Mouse (Mus musculus) kidney, postnatal 0 days (tissue): ENCODE data around the gene Tbx5. TPM values are rescaled to one million over a fixed set of nuclear protein-coding genes. Genes with fewer than 3 reads are reported as not detected.
A peak's percentile ranks its signal among the peaks of the same experiment; 100 is the strongest.

ENCODE experiments used
- ATAC-seq: fragments of 200-750 bp; cut with Nextera tagmentation; replicated peaks from 2 replicates; pipeline ENCODE4 v1.8.0; 2017; ENCODE audit warnings: low read depth, moderate number of reproducible peaks, moderate TSS enrichment, moderate library complexity; ENCODE audit not compliant: low FRiP score
- DNase-seq: peaks from one replicate; pipeline ENCODE4 v3.0.0-alpha.2; 2016; ENCODE audit warnings: low spot score
- H3K27ac ChIP-seq: fragments of 300-500 bp; sonication (generic); 2 replicates; pipeline ENCODE4 v1.5.1; 2014; ENCODE audit warnings: mild to moderate bottlenecking
- H3K27me3 ChIP-seq: fragments of 300-500 bp; sonication (generic); 2 replicates; pipeline ENCODE4 v1.6.1; 2014; ENCODE audit warnings: low read length, mixed read lengths; ENCODE audit not compliant: insufficient read depth
- H3K36me3 ChIP-seq: fragments of 300-500 bp; sonication (generic); 2 replicates; pipeline ENCODE4 v1.6.1; 2014; ENCODE audit warnings: low read length, mixed read lengths; ENCODE audit not compliant: insufficient read depth
- H3K4me1 ChIP-seq: fragments of 300-500 bp; sonication (generic); replicated peaks from 2 replicates; pipeline ENCODE4 v1.6.1; 2014; ENCODE audit warnings: antibody characterized with exemption, low read length, mixed read lengths; ENCODE audit not compliant: insufficient read depth
- H3K4me2 ChIP-seq: fragments of 300-500 bp; sonication (generic); 2 replicates; pipeline ENCODE4 v1.6.1; 2014; ENCODE audit warnings: mild to moderate bottlenecking, low read length, moderate library complexity, mixed read lengths
- H3K4me3 ChIP-seq: fragments of 300-500 bp; sonication (generic); replicated peaks from 2 replicates; pipeline ENCODE4 v1.5.1; 2014; ENCODE audit warnings: low read depth, low read length
- H3K9ac ChIP-seq: fragments of 300-500 bp; sonication (generic); 2 replicates; pipeline ENCODE4 v1.6.1; 2014; ENCODE audit warnings: low read depth, low read length
- H3K9me3 ChIP-seq: fragments of 300-500 bp; sonication (generic); replicated peaks from 2 replicates; pipeline ENCODE4 v1.6.1; 2016; ENCODE audit warnings: low read length, inconsistent platforms, mixed read lengths
- CTCF ChIP-seq: IDR thresholded peaks from 2 replicates; pipeline ENCODE4 v1.5.1; 2016; ENCODE audit warnings: antibody characterized with exemption, low read depth, mild to moderate bottlenecking, moderate library complexity
- WGBS: fragments of 180-500 bp; shearing (Covaris S2); extraction: QIAGEN DNeasy Blood & Tissue Kit; methylation state at CpG from one replicate; pipeline ENCODE4 v1.1.7; 2014; 5-methylcytosine and 5-hydroxymethylcytosine counted together
- polyA plus RNA-seq: library from polyadenylated mRNA; unstranded; fragments of >200 nt; fragmentation: Nextera tagmentation; extraction: Ambion mirVana; gene quantifications from 2 replicates; pipeline ENCODE4 v1.2.1, GENCODE M21; 2015

Tbx5 gene
- polyA plus RNA-seq, 1 experiment from 2014 or later: not detected

DNA sequence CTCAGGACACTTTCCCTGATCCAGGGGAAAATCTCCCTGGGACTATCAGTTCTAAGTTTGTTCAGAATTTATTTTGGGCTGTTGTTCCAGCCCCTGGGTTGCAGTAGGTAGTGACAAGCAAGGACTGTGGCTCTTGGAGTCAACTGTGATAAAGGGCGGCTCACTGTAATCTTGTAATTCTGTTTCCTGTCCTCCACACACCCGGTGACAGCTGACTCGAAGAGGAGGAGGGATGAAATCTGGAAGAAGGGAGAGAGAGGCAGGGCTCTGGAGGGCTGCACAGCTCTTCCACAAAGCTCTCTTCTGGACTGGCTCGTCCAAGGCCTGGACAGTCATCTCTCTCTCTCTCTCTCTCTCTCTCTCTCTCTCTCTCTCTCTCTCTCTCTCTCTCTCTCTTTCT lies 24.6 kb downstream of the Tbx5 start:
- H3K27me3 ChIP-seq: no peaks in the 10 kb centered on the region
- no peaks in the 10 kb centered on the region for H3K36me3 ChIP-seq
- H3K4me2 ChIP-seq: no peak overlapping the region
- WGBS: 43% methylated on average over 4 of the region's 4 CpGs
- DNase-seq (no peak), ATAC-seq (no peak)
- H3K9me3 ChIP-seq: no peaks in the 10 kb centered on the region
- no peak overlapping the region for H3K27ac ChIP-seq
- no peak overlapping the region for H3K4me3 ChIP-seq
- H3K4me1 ChIP-seq: no peaks in the 10 kb centered on the region
- no peak overlapping the region for H3K9ac ChIP-seq
- TF ChIP-seq CTCF: no peak

DNA sequence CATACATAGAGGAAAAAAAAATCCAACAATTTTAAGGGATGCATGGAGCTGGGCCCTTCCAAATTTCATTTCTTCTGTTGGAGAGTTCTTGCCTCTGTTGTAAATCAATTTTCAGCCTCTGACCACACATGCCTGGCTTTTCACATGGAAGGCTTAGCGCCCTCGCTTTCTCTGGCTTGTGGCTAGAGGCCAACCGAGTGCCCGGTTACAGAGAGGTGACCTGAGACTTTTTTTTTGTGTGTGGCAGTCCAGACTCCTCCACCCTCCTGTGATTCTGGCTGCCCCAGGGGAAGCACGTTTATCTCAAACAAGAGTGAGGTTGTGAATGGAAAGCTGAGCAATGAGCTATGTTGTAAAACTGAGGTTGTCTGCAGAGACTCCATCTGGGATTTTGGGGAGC lies 28.8 kb downstream of the Tbx5 start:
- H3K4me1 ChIP-seq: no peaks in the 10 kb centered on the region
- DNase-seq: no peak
- H3K4me2 ChIP-seq: no peak overlapping the region
- 0 out of 2 replicates have a peak, but pooled peaks cover 4% of the 10 kb centered on the region for H3K27me3 ChIP-seq
- H3K4me3 ChIP-seq: no peak overlapping the region
- H3K27ac ChIP-seq: no peak overlapping the region
- no peak for ATAC-seq
- H3K36me3 ChIP-seq: no peaks in the 10 kb centered on the region
- no peak overlapping the region for H3K9ac ChIP-seq
- 29% methylated on average over 5 of the region's 5 CpGs for WGBS
- TF ChIP-seq CTCF: no peak
- H3K9me3 ChIP-seq: no peaks in the 10 kb centered on the region

DNA sequence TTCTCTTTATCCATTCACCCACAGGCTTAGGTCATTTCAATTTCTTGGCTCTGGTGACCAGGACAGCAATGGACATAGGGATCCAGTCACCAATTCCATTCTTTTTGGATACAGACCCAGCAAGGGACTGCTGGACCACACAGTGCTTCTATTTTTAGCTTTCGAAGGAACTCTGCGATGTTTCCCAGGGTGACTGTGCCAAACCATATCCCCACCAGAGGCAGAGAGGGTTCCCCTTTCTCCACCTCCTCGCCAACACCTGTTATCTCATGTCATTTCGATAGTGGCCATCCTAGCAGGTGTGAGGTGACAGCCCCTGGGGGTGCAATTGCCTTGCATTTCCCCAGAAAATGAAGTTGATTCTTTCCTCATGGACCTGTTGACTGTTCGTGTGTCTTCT lies 30.0 kb downstream of the Tbx5 start:
- ATAC-seq (no peak), DNase-seq (no peak)
- no peaks in the 10 kb centered on the region for H3K36me3 ChIP-seq
- H3K4me3 ChIP-seq: no peak overlapping the region
- no peak overlapping the region for H3K9ac ChIP-seq
- 0 out of 2 replicates have a peak, but pooled peaks cover 11% of the 10 kb centered on the region for H3K27me3 ChIP-seq
- H3K4me2 ChIP-seq: no peak overlapping the region
- H3K9me3 ChIP-seq: no peaks in the 10 kb centered on the region
- no peak for TF ChIP-seq CTCF
- no peak overlapping the region for H3K27ac ChIP-seq
- H3K4me1 ChIP-seq: no peaks in the 10 kb centered on the region
- 81% methylated on average over 5 of the region's 5 CpGs for WGBS

DNA sequence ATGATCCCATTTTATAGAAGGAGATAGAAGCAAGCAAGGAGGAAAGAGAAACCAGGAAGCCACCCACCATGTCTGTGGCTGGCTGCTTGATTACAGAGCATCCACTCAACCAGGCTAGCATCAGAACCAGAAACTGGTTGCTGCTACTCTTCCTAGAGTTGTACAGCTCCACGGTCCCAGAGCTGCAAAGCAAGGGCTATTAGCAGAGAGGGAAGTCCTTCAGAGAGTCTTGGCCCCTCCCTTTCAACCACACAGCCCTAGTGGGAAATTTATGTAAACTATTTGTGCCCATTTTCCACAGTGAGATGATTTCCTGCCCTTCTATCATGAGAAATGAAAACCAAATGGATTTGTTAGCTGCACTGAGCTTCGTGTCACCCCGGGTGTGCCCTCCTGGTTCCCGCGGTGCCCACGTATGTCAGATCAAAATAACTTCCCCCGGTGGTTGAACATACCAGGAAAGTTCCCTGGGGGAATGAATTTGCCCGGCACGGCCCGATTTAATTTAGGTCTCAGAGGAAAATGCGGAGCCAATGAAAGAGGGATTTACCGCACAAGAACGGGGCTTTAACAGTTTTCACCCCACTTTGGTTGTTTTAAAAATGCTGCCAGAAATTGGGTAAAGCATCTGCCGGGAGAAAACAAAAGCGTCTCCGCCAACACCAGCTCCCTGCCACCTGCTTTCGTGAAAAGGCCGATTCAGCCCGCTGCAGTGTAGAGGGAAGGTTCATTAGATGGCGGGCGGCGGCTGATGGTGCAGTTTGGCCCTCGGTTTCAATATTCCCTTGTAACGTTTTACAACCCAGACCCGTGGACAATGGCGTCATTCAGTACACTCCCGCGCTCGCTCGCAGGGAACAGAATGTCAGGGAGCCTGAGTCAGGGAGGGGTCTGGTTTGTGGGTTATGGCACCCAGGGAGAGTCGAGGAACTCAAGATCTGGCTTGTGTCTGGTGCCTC lies 34.1 kb downstream of the Tbx5 start:
- Histone ChIP-seq H3K36me3 (no peaks in the 10 kb centered on the region), H3K27me3 (0 out of 2 replicates have a peak, but pooled peaks cover 11% of the 10 kb centered on the region), H3K9ac (no peak overlapping the region), H3K9me3 (no peaks in the 10 kb centered on the region), H3K4me1 (no peaks in the 10 kb centered on the region), H3K27ac (no peak overlapping the region), H3K4me3 (peak overlapping the region; percentile 1; the same call in 1 of the 2 replicates), H3K4me2 (peak overlapping the region; percentile 43)
- no peak for TF ChIP-seq CTCF
- 21% methylated on average over 31 of the region's 31 CpGs for WGBS
- no peak for ATAC-seq
- DNase-seq: peak; percentile 4

DNA sequence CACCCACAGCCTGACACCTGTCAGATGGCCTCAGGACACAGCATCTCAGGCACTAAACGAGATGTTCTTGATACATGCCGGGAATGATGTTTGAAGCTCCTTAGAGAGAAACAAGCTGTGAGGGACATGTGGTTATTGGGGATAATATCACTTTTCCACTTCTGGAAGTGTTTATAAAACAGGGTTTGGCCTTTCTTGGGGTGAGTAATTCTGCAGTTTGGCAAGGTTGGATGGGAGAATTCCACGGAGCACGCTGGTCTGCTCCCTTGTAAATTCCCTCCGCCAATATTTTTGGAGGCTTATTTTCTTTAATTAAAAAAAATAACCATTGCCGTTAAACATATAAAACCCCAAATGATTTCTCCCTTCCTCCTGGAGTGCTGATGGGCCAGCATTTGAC lies 35.5 kb downstream of the Tbx5 start:
- WGBS: 67% methylated on average over 6 of the region's 6 CpGs
- no peaks in the 10 kb centered on the region for H3K36me3 ChIP-seq

GRCm38 (mm10) chr5:119875421-119875820 lies 43.0 kb downstream of the Tbx5 start:
- Histone ChIP-seq H3K9ac (no peak overlapping the region), H3K27me3 (no peaks in the 10 kb centered on the region), H3K9me3 (no peaks in the 10 kb centered on the region), H3K36me3 (no peaks in the 10 kb centered on the region), H3K27ac (no peak overlapping the region), H3K4me1 (no peaks in the 10 kb centered on the region), H3K4me2 (no peak overlapping the region), H3K4me3 (no peak overlapping the region)
- ATAC-seq (no peak), DNase-seq (no peak)
- TF ChIP-seq CTCF: no peak
- WGBS: 5% methylated on average over 2 of the region's 2 CpGs

More for the DNA sequence above, 35.5 kb downstream of the Tbx5 start:
- H3K9me3 ChIP-seq: no peaks in the 10 kb centered on the region
- H3K27ac ChIP-seq: no peak overlapping the region
- H3K27me3 ChIP-seq: 0 out of 2 replicates have a peak, but pooled peaks cover 11% of the 10 kb centered on the region
- H3K4me1 ChIP-seq: no peaks in the 10 kb centered on the region
- DNase-seq (no peak), ATAC-seq (no peak)
- no peak for TF ChIP-seq CTCF
- H3K4me3 ChIP-seq: no peak overlapping the region
- no peak overlapping the region for H3K9ac ChIP-seq
- no peak overlapping the region for H3K4me2 ChIP-seq
